In the genomic region with DNA sequence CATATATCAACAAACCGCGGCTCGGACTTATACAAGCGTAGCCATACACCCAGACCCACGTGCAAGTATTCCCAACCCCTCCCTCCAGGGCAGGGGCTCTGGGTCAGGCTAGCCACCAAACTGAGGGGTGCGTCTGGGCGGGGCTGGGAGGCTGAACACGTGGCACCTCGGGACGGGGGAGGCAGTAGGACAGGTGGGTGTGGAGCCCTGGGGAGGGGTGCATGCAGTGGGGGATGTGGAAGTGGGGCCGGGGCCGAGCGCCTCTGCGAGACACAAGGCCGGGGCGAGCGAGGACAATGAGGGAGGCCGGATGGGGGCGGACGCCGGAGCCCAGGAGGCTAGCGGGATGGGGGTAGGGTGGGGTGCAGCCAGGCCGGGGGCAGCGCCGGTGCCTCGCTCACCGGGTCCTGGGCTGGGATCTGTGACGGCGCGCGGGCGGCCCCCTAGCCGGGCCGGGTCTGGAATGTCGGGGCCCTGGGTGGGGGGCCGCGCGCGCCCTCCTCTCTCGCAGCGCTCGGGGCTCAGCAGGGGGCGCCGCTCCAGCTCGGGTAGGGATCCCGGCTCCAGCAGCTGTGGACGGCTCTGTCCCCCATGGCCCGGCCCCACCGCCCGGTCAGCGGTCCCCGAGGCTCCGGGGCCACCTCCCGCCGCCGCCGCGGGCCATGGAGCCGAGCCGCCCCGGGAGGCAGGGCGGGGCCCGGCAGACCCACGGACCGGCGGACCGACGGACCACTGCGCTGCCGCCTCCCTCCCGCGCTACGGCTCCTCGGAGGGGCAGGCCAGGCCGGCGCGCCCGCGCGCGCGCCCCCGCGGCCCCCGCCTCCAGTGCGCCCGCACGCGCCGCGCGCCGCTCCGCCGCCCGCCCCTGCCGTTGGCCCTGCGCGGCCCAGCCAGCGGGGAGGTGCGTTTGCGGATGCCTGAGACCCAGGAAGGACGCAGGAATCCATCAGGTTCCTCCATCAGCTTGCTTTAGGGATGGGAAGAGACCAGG, we compare ENCODE assay signal across 8 mouse cellular contexts. TPM values are rescaled to one million over a fixed set of nuclear protein-coding genes. Genes with fewer than 3 reads are reported as not detected.
DNase-seq lines count a peak whose midpoint lies in the region; ATAC-seq and TF ChIP-seq lines count a peak whose summit lies in the region.

A gene (minus strand): TSS at position 787 of the 991 bp plus-strand sequence.

- peak within 1 kb of the TSS; percentile 73 for H3K9ac ChIP-seq in heart, postnatal 0 days (replicated peaks; ENCODE audit: low read depth, low read length)
- H3K9ac ChIP-seq in lung, embryonic 15.5 days = peak within 1 kb of the TSS; percentile 85

- peaks cover 58% of the 10 kb centered on the region for H3K36me3 ChIP-seq in forebrain, embryonic 10.5 days (replicated peaks)
- peaks cover 21% of the 10 kb centered on the region for H3K36me3 ChIP-seq in heart, postnatal 0 days (replicated peaks; ENCODE audit: control insufficient read depth, insufficient read depth, low read length)
- H3K36me3 ChIP-seq in lung, embryonic 15.5 days = peaks cover 14% of the 10 kb centered on the region

- peak within 1 kb of the TSS; percentile 92 for H3K4me3 ChIP-seq in forebrain, embryonic 10.5 days
- H3K4me3 ChIP-seq in heart, postnatal 0 days (ENCODE audit: low read depth, low read length) = peak within 1 kb of the TSS; percentile 80
- peak within 1 kb of the TSS; percentile 69 for H3K4me3 ChIP-seq in layer of hippocampus, adult 2 months
- H3K4me3 ChIP-seq in lung, embryonic 15.5 days = peak within 1 kb of the TSS; percentile 82

- H3K27me3 ChIP-seq in Patski = no peaks in the 10 kb centered on the region
- H3K27me3 ChIP-seq in forebrain, embryonic 10.5 days (ENCODE audit: poor library complexity, severe bottlenecking) = no peaks in the 10 kb centered on the region
- no peaks in the 10 kb centered on the region for H3K27me3 ChIP-seq in heart, postnatal 0 days (ENCODE audit: control insufficient read depth, insufficient read depth, low read length)
- H3K27me3 ChIP-seq in lung, embryonic 15.5 days = no peaks in the 10 kb centered on the region

- H3K9me3 ChIP-seq in forebrain, embryonic 10.5 days = no peaks in the 10 kb centered on the region
- H3K9me3 ChIP-seq in heart, postnatal 0 days (replicated peaks; ENCODE audit: control insufficient read depth, low read length) = no peaks in the 10 kb centered on the region
- H3K9me3 ChIP-seq in lung, embryonic 15.5 days = no peaks in the 10 kb centered on the region

- TF ChIP-seq CTCF in Patski (IDR thresholded peaks at IDR 0.05) = no peak
- TF ChIP-seq CTCF in heart, postnatal 0 days (IDR thresholded peaks at IDR 0.05; ENCODE audit: low read depth) = peak; percentile 17; the same call in 1 of the 2 replicates
- peak; percentile 57 for TF ChIP-seq CTCF in layer of hippocampus, adult 2 months (conservative IDR thresholded peaks at IDR 0.05)

- H3K4me2 ChIP-seq in heart, postnatal 0 days (ENCODE audit: low read depth, low read length) = peak within 1 kb of the TSS; percentile 99
- peak within 1 kb of the TSS; percentile 91 for H3K4me2 ChIP-seq in lung, embryonic 15.5 days

- no peak for DNase-seq in Patski (ENCODE audit: low read depth, low spot score)
- peak; percentile 73 to 81 for DNase-seq in adrenal gland, postnatal 36 days
- DNase-seq in forebrain, embryonic 10.5 days (ENCODE audit: extremely low spot score, low spot score) = peak; percentile 68
- no peak for DNase-seq in heart, postnatal 0 days (ENCODE audit: low spot score)
- peak; percentile 46 to 70 for DNase-seq in layer of hippocampus, adult 2 months (ENCODE audit: low spot score in 2 of 2)
- peak; percentile 52 for DNase-seq in right cerebral cortex, postnatal 36 days (ENCODE audit: low spot score in 2 of 2)

- CTCF ChIA-PET in Patski (lab: Charles Lee) = interaction anchor here (1.0 kb wide), 1 partner anchor 25 kb away, joined by 3 read pairs; no protein-coding TSS in a partner anchor

- TF ChIP-seq EP300 in heart, postnatal 0 days (IDR thresholded peaks at IDR 0.05; ENCODE audit: low read depth) = no peak

- in situ Hi-C loops in Patski (cut with MboI; ENCODE audit: low pct_unique_long_range_greater_than_20kb) = no loop called here

- H3K4me1 ChIP-seq in forebrain, embryonic 10.5 days = peaks cover 69% of the 10 kb centered on the region
- H3K4me1 ChIP-seq in heart, postnatal 0 days (ENCODE audit: control insufficient read depth, insufficient read depth) = no peaks in the 10 kb centered on the region
- peaks cover 24% of the 10 kb centered on the region for H3K4me1 ChIP-seq in lung, embryonic 15.5 days

- peak; percentile 25 for ATAC-seq in Patski
- ATAC-seq in heart, postnatal 0 days (ENCODE audit: insufficient read depth, low read depth) = peak; percentile 30
- peak; percentile 65 for ATAC-seq in lung, embryonic 15.5 days (ENCODE audit: borderline replicate concordance, extremely low read depth, low FRiP score, low TSS enrichment)
- no peak for ATAC-seq in inflammation-experienced regulatory T-cells, adult 6 months

- WGBS in forebrain, embryonic 10.5 days = 1% methylated on average over 97 of the region's 103 CpGs
- WGBS in heart, postnatal 0 days = 3% methylated on average over 63 of the region's 103 CpGs
- under 1% methylated on average over 91 of the region's 103 CpGs for WGBS in lung, embryonic 15.5 days

- POLR2A ChIA-PET in Patski (lab: Charles Lee) = no interaction called here

- H3K27ac ChIP-seq in forebrain, embryonic 10.5 days = peak within 1 kb of the TSS; percentile 96
- H3K27ac ChIP-seq in heart, postnatal 0 days (ENCODE audit: low read depth) = 0 out of 2 replicates have a peak within 1 kb of the TSS, but pooled peaks have one; percentile 35
- H3K27ac ChIP-seq in layer of hippocampus, adult 2 months = peak within 1 kb of the TSS; percentile 93
- peak within 1 kb of the TSS; percentile 69 for H3K27ac ChIP-seq in lung, embryonic 15.5 days

RNA-seq across cellular contexts. Expression of the gene that starts here (rescaled TPM):
- polyA plus RNA-seq in Patski (2021) = 26.0 TPM
- total RNA-seq in adrenal gland, postnatal 36 days (2021) = 10 to 100 TPM in 1 of 2 experiments, 1 to 10 TPM in 1; 10.0 to 14.3 TPM
- polyA plus RNA-seq in forebrain, embryonic 10.5 days (2016; fragmentation: Nextera tagmentation; extraction: Ambion mirVana) = 20.9 and 21.8 TPM in 2 replicates
- 33.0 and 35.9 TPM in 2 replicates for total RNA-seq in heart, postnatal 0 days (2014; rRNA removed; ENCODE audit: low replicate concordance)
- polyA plus RNA-seq in heart, postnatal 0 days (2015; fragmentation: Nextera tagmentation; extraction: Ambion mirVana) = 5.9 and 6.1 TPM in 2 replicates
- total RNA-seq in layer of hippocampus, adult 2 months (2021) = 10 to 100 TPM; 58.6 to 61.3 TPM
- polyA plus RNA-seq in lung, embryonic 15.5 days (2015; fragmentation: Nextera tagmentation; extraction: Ambion mirVana) = 16.4 and 16.5 TPM in 2 replicates
- not detected for polyA plus RNA-seq in inflammation-experienced regulatory T-cells, adult 6 months (2017; shearing (Covaris generic))

Comparison
In these comparisons a context has a peak if more than half of its experiments do, and no peak if none do; other contexts are left out.
1. DNase-seq: peak in adrenal gland, postnatal 36 days (2 of 2), forebrain, embryonic 10.5 days (single experiment), layer of hippocampus, adult 2 months (2 of 2) and right cerebral cortex, postnatal 36 days (2 of 2); none in Patski (single experiment) and heart, postnatal 0 days (single experiment).
2. H3K27ac ChIP-seq: peak in every context shown above with its lines; median percentile 96 in forebrain, embryonic 10.5 days; 93 in layer of hippocampus, adult 2 months; 69 in lung, embryonic 15.5 days; 35 in heart, postnatal 0 days.
3. Peak in every context shown above with its lines, with median percentiles within 50 percentile points of each other: H3K4me3 ChIP-seq.